Mouse (Mus musculus): ENCODE measurements at regions not wholly inside any gene's neighbourhood (a gene's known extent, or its start where the extent isn't known, plus 50 kb on each side); places are given as distances from the start of the nearest gene placed in this dataset.

DNA sequence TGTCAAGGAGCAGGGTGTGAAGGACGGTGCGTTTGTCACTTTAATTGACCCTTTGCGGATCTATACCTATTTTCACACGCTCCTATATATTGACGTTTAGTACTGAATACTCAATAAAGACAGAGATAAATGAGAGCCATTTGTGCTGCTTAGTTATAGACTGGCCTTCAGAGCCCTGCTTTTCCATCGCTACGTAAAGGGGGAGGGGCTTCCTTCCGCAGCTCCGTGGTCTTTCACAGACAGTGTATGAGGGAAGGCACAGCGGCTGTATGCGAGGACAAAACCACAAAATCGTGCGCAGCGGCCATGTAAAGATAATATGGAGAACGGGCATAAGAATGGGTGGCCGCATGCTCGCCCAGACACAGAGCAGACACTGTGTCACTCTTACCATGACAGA is 58.4 kb upstream of the Pced1b start:
- Histone ChIP-seq H3K9me3 (no peaks in the 10 kb centered on the region), H3K36me3 (no peaks in the 10 kb centered on the region), H3K27ac (replicated peaks) (no peak overlapping the region), H3K4me1 (replicated peaks) (no peaks in the 10 kb centered on the region), H3K4me3 (no peak overlapping the region), H3K9ac (no peak overlapping the region), H3K4me2 (no peak overlapping the region), H3K27me3 (no peaks in the 10 kb centered on the region)
- no peak for ATAC-seq (ENCODE audit: low read depth)
- 70% methylated on average over 17 of the region's 17 CpGs for WGBS

DNA sequence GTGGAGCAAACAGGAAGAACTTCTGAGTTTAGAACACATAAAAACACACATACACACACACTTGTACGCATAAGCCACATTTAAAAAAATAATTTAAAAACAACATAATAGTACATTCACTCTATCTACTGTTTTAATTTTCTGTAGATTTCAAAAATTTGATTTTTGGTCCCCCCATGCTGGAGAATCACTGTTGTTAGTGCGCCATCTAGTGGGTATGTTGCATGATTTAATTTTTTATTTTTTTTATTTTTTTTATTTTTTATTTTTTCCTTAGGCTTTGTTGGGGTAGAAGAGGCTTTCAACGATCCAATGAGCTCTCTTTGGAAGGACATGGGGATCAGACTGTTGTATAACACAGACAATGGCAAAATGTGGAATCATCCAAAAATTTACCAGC is 59.1 kb upstream of the Pced1b start:
- 42% methylated on average over 3 of the region's 3 CpGs for WGBS

DNA sequence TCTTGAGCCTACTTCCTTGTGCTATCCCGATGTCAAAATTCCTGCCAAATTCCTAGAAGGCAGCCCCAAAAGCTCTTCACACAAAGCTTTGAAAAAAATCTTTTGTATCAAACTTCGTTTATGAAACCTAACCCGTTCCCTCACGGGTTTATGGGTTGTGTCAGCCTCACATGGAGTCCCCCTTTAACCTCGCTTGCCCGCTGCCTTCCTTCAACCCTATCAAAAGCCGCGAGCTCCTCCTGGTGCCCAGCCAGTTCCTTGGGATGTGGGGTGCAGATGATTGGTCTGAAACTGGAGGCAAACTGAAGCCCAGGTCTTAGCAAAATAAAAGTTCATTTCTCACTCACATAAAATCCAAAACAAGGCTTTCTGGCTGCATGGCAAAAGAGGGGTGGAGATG is 60.9 kb upstream of the Pced1b start:
- no peak overlapping the region for H3K4me3 ChIP-seq
- H3K9me3 ChIP-seq, result no peaks in the 10 kb centered on the region
- ATAC-seq (ENCODE audit: low read depth), result no peak
- WGBS, result 69% methylated on average over 8 of the region's 8 CpGs
- no peak overlapping the region for H3K27ac ChIP-seq (replicated peaks)
- H3K36me3 ChIP-seq, result no peaks in the 10 kb centered on the region
- H3K9ac ChIP-seq, result no peak overlapping the region
- H3K4me2 ChIP-seq, result no peak overlapping the region
- H3K4me1 ChIP-seq (replicated peaks), result peaks cover 15% of the 10 kb centered on the region
- H3K27me3 ChIP-seq, result no peaks in the 10 kb centered on the region

More for the DNA sequence above, 59.1 kb upstream of the Pced1b start:
- Histone ChIP-seq H3K36me3 (no peaks in the 10 kb centered on the region), H3K4me3 (no peak overlapping the region), H3K9me3 (no peaks in the 10 kb centered on the region), H3K4me2 (no peak overlapping the region), H3K27me3 (no peaks in the 10 kb centered on the region), H3K9ac (no peak overlapping the region), H3K27ac (replicated peaks) (no peak overlapping the region), H3K4me1 (replicated peaks) (0 out of 2 replicates have a peak, but pooled peaks cover under 1% of the 10 kb centered on the region)
- ATAC-seq (ENCODE audit: low read depth), result no peak

DNA sequence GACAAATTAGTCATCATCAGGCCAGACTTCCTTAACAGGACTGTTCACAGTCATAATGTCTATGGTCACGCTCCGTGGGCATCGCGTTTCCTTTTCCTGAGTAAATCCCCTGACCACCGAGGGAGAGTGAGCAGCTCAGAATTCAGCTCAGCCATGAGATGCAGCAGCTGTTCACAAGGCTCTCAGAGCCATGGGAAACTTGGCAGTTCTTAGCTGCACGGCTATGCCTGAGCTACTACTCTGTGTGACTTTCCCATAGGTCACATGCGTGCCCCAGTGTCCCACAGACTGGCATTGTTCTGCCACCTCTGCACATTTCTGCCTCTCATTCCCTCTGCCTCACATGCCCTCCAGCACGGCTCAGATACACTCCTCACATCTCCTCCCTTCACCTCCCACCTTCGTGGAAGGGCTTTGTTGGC is 64.3 kb upstream of the Pced1b start:
- Histone ChIP-seq H3K4me1 (replicated peaks) (peaks cover 33% of the 10 kb centered on the region), H3K27ac (replicated peaks) (no peak overlapping the region), H3K4me3 (no peak overlapping the region), H3K4me2 (no peak overlapping the region), H3K9ac (no peak overlapping the region), H3K36me3 (no peaks in the 10 kb centered on the region), H3K9me3 (no peaks in the 10 kb centered on the region), H3K27me3 (no peaks in the 10 kb centered on the region)
- WGBS, result 29% methylated on average over 9 of the region's 9 CpGs
- ATAC-seq (ENCODE audit: low read depth), result 0 out of 2 replicates have a peak, but pooled peaks have one; percentile 32

DNA sequence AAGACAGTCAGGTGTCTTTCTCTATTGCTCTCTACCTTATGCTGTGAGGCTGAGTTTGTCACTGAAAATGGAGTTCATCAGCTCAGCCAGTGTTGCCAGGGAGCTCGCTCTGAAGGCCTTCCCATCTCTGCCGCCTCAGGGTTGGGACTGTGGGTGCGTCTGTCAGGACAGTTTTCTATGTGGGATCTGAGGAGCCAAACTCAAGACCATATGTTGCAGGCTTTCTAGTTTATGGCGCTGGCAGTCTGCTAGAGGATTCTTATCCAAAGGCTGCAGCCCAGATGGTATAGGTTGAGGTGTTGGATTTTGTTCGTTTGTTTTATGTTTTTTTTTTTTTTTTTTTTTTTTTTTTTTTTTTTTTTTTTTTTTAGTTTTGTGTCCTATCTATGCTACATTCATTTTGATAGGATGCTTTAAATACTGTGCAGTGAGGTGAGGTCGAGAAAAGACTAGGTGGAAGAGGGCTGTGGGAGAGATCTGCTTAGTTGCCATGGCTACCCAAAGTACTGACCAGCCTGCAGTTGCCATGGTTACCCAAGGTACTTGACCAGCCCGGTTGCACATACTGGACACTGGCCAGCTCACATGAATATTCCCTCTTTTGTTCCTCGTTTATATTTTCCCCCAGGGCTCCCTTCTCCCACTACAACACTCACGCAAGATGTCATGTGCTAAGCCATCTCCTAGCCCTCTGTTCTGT is 65.8 kb upstream of the Pced1b start:
- Histone ChIP-seq H3K36me3 (no peaks in the 10 kb centered on the region), H3K9ac (no peak overlapping the region), H3K4me1 (replicated peaks) (peaks cover 35% of the 10 kb centered on the region), H3K4me2 (no peak overlapping the region), H3K27ac (replicated peaks) (no peak overlapping the region), H3K9me3 (no peaks in the 10 kb centered on the region), H3K27me3 (no peaks in the 10 kb centered on the region), H3K4me3 (no peak overlapping the region)
- no peak for ATAC-seq (ENCODE audit: low read depth)
- 44% methylated on average over 9 of the region's 9 CpGs for WGBS

DNA sequence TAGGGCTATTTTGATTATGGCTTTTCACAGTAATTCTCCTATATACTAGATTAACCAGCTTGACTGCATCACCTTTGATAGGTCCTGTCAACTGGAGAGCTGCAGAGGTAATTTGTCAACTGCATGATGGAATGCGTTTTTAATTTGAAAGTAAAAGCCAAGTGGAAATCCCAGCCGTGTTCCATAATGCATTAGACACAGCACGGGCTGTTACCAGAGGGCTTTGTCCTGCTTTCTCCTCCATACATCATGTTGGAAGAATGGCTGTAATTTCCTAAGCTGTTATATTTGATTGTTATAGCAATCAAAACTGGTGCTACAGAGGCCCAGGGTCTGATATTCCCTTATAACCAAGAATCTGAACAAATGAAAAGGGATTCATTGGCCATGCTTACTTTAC is 68.6 kb upstream of the Pced1b start:
- H3K36me3 ChIP-seq, result no peaks in the 10 kb centered on the region
- H3K4me1 ChIP-seq (replicated peaks), result peaks cover 44% of the 10 kb centered on the region
- H3K4me2 ChIP-seq, result no peak overlapping the region
- peak overlapping the region; percentile 42 for H3K27ac ChIP-seq (replicated peaks)
- H3K9ac ChIP-seq, result no peak overlapping the region
- H3K9me3 ChIP-seq, result no peaks in the 10 kb centered on the region
- ATAC-seq (ENCODE audit: low read depth), result no peak
- H3K27me3 ChIP-seq, result no peaks in the 10 kb centered on the region
- WGBS, result 31% methylated on average over 3 of the region's 3 CpGs
- H3K4me3 ChIP-seq, result no peak overlapping the region

DNA sequence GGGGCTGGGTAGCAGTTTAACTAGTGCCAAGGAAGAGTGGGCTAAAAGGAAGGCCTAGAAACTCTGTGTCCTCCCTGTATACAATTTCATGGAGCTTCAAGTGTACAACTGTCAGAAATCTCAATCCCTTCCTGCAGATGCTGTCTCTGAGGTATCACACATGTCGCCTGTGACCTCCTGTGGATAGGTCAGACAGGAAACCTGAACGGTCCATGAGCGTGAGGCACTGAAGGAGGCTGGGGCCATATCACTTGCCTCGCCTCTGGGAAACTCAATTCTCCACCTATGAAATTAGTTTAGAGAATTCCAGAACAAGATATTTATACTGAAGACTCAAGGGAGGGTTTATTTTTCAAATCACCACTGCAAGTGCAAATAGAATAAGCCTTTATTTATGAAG is 69.1 kb upstream of the Pced1b start:
- Histone ChIP-seq H3K27me3 (no peaks in the 10 kb centered on the region), H3K4me3 (no peak overlapping the region), H3K9ac (no peak overlapping the region), H3K9me3 (no peaks in the 10 kb centered on the region), H3K4me2 (no peak overlapping the region), H3K36me3 (no peaks in the 10 kb centered on the region), H3K4me1 (replicated peaks) (peaks cover 48% of the 10 kb centered on the region), H3K27ac (replicated peaks) (no peak overlapping the region)
- ATAC-seq (ENCODE audit: low read depth), result no peak
- 69% methylated on average over 4 of the region's 4 CpGs for WGBS

DNA sequence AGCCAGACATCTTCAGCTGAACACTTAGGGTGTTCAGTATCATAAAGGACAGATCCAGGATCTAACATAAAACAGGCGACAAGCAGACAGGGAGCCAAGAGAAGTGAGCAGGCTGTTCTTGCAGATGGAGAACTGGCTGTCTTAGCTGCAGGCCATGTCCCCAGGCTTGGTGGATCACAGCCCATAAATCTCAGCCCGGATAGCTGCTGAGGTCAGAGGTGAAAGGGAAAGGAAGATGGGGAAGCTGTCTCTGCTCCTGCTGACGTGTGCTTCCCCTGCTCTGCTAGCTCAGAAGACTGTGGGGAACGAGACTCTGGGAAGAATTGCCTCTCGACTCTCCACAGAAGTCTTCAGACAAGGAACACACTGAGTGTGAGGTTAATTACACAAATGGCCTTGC is 71.9 kb upstream of the Pced1b start:
- Histone ChIP-seq H3K9ac (no peak overlapping the region), H3K9me3 (no peaks in the 10 kb centered on the region), H3K27ac (replicated peaks) (no peak overlapping the region), H3K4me3 (no peak overlapping the region), H3K36me3 (no peaks in the 10 kb centered on the region), H3K27me3 (no peaks in the 10 kb centered on the region), H3K4me2 (no peak overlapping the region), H3K4me1 (replicated peaks) (peaks cover 30% of the 10 kb centered on the region)
- 30% methylated on average over 5 of the region's 5 CpGs for WGBS
- ATAC-seq (ENCODE audit: low read depth), result no peak

DNA sequence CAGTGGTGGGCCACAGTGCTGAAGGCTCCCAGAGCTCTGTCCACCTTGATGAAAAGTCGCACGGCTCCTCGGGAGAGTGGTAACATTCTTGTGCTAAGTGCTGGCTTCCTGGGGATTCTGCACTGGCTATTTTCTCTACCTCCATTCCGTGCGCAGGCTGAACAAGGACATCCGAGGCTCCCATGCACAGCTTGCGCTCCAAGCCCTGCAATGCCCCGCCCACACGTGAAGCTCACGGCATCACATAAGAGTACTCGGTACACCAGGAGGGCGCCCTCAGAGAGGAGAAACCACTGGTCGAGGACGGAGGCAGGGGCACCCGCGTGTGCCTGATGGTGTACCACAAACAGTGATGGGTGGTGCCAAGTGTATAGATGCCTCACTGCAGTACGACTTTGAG is 73.7 kb upstream of the Pced1b start:
- ATAC-seq (ENCODE audit: low read depth), result no peak

DNA sequence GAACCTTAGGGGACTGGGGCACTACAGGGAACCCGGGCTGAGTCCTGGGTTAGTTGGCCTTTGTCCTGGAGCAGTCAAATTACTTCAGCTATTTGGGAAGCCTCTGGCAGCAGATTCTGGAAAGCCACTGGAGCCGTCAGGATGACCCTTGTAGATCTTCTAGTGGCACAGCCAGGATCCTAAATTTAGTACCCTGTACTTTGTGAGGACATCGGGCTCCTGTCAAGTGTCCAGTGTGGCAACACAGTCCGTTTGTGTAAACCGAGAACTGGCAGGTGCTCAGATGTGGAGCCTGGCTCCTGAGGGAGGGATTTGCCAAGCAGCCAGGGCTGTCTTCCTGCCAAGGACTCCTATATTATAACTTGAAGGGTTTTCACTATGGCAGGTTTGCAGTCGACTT is 76.8 kb upstream of the Pced1b start:
- Histone ChIP-seq H3K36me3 (no peaks in the 10 kb centered on the region), H3K27me3 (no peaks in the 10 kb centered on the region), H3K4me2 (no peak overlapping the region), H3K9me3 (no peaks in the 10 kb centered on the region), H3K27ac (replicated peaks) (no peak overlapping the region), H3K9ac (no peak overlapping the region), H3K4me1 (replicated peaks) (peaks cover 14% of the 10 kb centered on the region), H3K4me3 (no peak overlapping the region)
- ATAC-seq (ENCODE audit: low read depth), result no peak
- 83% methylated on average over 6 of the region's 6 CpGs for WGBS

More for the DNA sequence above, 73.7 kb upstream of the Pced1b start:
- Histone ChIP-seq H3K4me3 (no peak overlapping the region), H3K27me3 (no peaks in the 10 kb centered on the region), H3K4me1 (replicated peaks) (peaks cover 23% of the 10 kb centered on the region), H3K27ac (replicated peaks) (no peak overlapping the region), H3K9ac (no peak overlapping the region), H3K4me2 (no peak overlapping the region), H3K36me3 (no peaks in the 10 kb centered on the region), H3K9me3 (no peaks in the 10 kb centered on the region)
- 82% methylated on average over 17 of the region's 17 CpGs for WGBS

DNA sequence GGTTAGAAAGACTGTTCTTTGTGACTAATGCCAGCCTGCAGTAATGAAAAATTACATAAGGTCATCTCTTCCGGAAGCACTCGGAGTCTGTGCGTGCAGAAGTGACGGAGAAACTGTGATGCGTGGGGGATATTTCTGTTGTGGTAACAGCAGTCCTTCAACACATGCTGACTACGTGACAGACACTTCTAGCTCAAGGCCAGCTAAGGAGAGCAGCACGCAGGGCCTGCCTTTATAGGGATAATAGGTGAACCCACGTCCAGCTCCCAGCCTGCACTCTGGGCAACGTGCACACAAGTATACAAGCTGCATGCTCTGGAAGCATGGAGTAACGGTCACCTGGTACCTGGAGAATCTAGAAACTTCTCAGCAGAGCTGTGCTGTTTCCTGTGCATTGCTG is 77.5 kb upstream of the Pced1b start:
- Histone ChIP-seq H3K27ac (replicated peaks) (no peak overlapping the region), H3K4me3 (no peak overlapping the region), H3K36me3 (no peaks in the 10 kb centered on the region), H3K4me2 (no peak overlapping the region), H3K9ac (no peak overlapping the region), H3K27me3 (no peaks in the 10 kb centered on the region), H3K9me3 (no peaks in the 10 kb centered on the region), H3K4me1 (replicated peaks) (peaks cover 10% of the 10 kb centered on the region; the same call in 1 of the 2 replicates)
- no peak for ATAC-seq (ENCODE audit: low read depth)
- WGBS, result 93% methylated on average over 10 of the region's 10 CpGs

DNA sequence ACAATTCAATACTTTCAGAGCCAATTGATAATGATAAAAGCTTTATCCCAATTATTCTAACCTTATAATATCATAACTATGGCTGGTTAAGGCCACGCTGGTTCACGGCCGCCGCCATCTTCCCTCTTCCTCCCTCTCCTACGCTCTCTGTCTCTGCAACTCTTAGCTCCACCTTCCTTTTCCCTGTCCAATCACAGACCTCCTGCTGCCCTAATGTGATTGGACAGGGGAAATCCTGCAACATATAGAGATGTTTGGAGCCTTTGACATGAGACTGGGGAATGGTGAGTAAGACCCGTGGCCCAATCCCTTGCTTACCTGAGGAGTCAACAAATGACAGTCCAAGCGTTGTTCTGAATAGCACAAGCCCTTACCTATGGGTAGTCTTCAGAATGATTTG is 79.8 kb upstream of the Pced1b start:
- H3K27ac ChIP-seq (replicated peaks), result no peak overlapping the region
- no peak for ATAC-seq (ENCODE audit: low read depth)
- H3K27me3 ChIP-seq, result no peaks in the 10 kb centered on the region
- H3K9me3 ChIP-seq, result no peaks in the 10 kb centered on the region
- H3K36me3 ChIP-seq, result no peaks in the 10 kb centered on the region
- no peak overlapping the region for H3K9ac ChIP-seq
- 93% methylated on average over 7 of the region's 7 CpGs for WGBS
- no peak overlapping the region for H3K4me2 ChIP-seq
- H3K4me3 ChIP-seq, result no peak overlapping the region
- H3K4me1 ChIP-seq (replicated peaks), result no peaks in the 10 kb centered on the region

DNA sequence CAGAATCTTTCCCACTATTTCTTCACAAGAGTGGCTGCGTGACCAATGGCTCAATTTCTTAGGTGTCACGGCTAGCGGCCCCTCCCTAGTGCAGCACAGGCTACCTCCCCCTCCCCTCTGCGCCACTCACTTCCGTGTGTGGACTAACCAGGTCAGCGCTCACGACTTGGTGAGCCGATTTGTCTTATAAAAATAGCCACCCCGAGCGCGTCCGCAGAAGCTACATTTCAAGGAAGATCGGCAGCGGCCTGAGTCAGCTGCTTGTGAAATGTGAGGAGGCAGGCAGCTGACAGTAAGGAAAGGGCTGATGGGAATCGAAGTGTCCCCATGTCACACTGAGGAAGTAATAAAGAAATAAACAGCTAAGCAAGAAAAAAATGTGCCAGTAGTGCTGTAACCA is 82.3 kb upstream of the Pced1b start:
- no peak for ATAC-seq (ENCODE audit: low read depth)
- Histone ChIP-seq H3K36me3 (no peaks in the 10 kb centered on the region), H3K4me2 (no peak overlapping the region), H3K27ac (replicated peaks) (no peak overlapping the region), H3K9ac (no peak overlapping the region), H3K4me3 (no peak overlapping the region), H3K4me1 (replicated peaks) (no peaks in the 10 kb centered on the region), H3K27me3 (no peaks in the 10 kb centered on the region), H3K9me3 (no peaks in the 10 kb centered on the region)
- 77% methylated on average over 15 of the region's 15 CpGs for WGBS
